Mouse (Mus musculus) small intestine, adult 2 months (tissue): ENCODE results near the gene Cdkn2d.

Experiments used
- CTCF ChIP-seq: fragments of 200-500 bp; IDR thresholded peaks from 2 replicates; pipeline ENCODE4 v1.5.1; 2012; ENCODE audit warnings: low read depth, mild to moderate bottlenecking, control low read depth, inconsistent platforms, low read length, moderate library complexity, mixed read lengths; ENCODE audit not compliant: insufficient replicate concordance, insufficient read length; ENCODE audit errors: extremely low read depth
- POLR2A ChIP-seq: fragments of 200-500 bp; IDR thresholded peaks from 2 replicates; pipeline ENCODE4 v1.6.1; 2012; ENCODE audit warnings: low read depth, mild to moderate bottlenecking, control low read depth, inconsistent platforms, low read length, moderate library complexity

GRCm38 (mm10) chr9:21292271-21292670 is 1.1 kb upstream of the Cdkn2d start:
- TF ChIP-seq CTCF = no peak
- TF ChIP-seq POLR2A = no peak
